Mouse (Mus musculus) forebrain, embryonic 12.5 days (tissue): ENCODE data around the gene Cwc22. TPM values are rescaled to one million over a fixed set of nuclear protein-coding genes. Genes with fewer than 3 reads are reported as not detected.

ENCODE experiments used
- ATAC-seq: fragments of 200-750 bp; cut with Nextera tagmentation; 2 replicates; pipeline ENCODE4 v1.8.0; 2017; ENCODE audit warnings: moderate TSS enrichment; ENCODE audit not compliant: low FRiP score
- H3K27ac ChIP-seq: fragments of 300-500 bp; sonication (generic); 2 replicates; pipeline ENCODE4 v1.5.1; 2016; ENCODE audit warnings: mild to moderate bottlenecking
- H3K27me3 ChIP-seq: fragments of 300-500 bp; sonication (generic); 2 replicates; pipeline ENCODE4 v1.6.1; 2016; ENCODE audit warnings: mild to moderate bottlenecking
- H3K36me3 ChIP-seq: fragments of 300-500 bp; sonication (generic); replicated peaks from 2 replicates; pipeline ENCODE4 v1.6.1; 2016; ENCODE audit warnings: mild to moderate bottlenecking
- H3K4me1 ChIP-seq: fragments of 300-500 bp; sonication (generic); 2 replicates; pipeline ENCODE4 v1.6.1; 2016
- H3K4me2 ChIP-seq: fragments of 300-500 bp; sonication (generic); 2 replicates; pipeline ENCODE4 v1.6.1; 2016; ENCODE audit warnings: mild to moderate bottlenecking, moderate library complexity
- H3K4me3 ChIP-seq: fragments of 300-500 bp; sonication (generic); replicated peaks from 2 replicates; pipeline ENCODE4 v1.5.1; 2016; ENCODE audit warnings: mild to moderate bottlenecking
- H3K9ac ChIP-seq: fragments of 300-500 bp; sonication (generic); 2 replicates; pipeline ENCODE4 v1.6.1; 2016; ENCODE audit warnings: mild to moderate bottlenecking
- H3K9me3 ChIP-seq: fragments of 300-500 bp; sonication (generic); 2 replicates; pipeline ENCODE4 v1.6.1; 2016
- WGBS: fragments of 180-500 bp; shearing (Covaris S2); methylation state at CpG from one replicate; pipeline ENCODE4 v1.1.7; 2016; 5-methylcytosine and 5-hydroxymethylcytosine counted together
- polyA plus RNA-seq: library from polyadenylated mRNA; unstranded; fragments of >200 nt; fragmentation: Nextera tagmentation; extraction: Ambion mirVana; gene quantifications from 2 replicates; pipeline ENCODE4 v1.2.1, GENCODE M21; 2016

The Cwc22 gene
- polyA plus RNA-seq, 1 experiment from 2014 or later, result 37.3 TPM

DNA sequence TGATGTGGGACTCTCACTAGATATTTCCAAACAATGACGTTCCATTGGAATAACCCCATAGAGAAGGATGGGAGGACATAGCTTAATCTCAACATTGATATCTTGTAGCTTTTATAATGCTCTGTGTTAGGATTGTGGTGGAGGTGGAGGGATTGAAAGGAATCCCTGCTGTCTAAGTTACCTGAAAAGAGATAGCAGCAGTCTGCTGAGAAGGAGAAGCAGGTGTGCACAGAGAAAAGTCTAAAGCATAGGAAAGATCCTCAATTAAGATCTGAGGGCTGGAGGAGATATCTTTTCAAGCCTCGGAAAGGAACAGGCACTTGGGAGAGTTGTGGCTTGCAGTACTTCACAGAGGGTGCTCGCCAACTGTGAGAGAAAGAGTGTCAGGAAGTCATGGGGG lies 32.1 kb upstream of the Cwc22 start:
- ATAC-seq, result no peak
- no peak overlapping the region for H3K4me3 ChIP-seq
- WGBS, result 89% methylated on average over 3 of the region's 3 CpGs
- no peak overlapping the region for H3K4me2 ChIP-seq
- no peak overlapping the region for H3K9ac ChIP-seq
- H3K4me1 ChIP-seq, result no peaks in the 10 kb centered on the region
- H3K27me3 ChIP-seq, result no peaks in the 10 kb centered on the region
- no peaks in the 10 kb centered on the region for H3K9me3 ChIP-seq
- no peaks in the 10 kb centered on the region for H3K36me3 ChIP-seq
- no peak overlapping the region for H3K27ac ChIP-seq

DNA sequence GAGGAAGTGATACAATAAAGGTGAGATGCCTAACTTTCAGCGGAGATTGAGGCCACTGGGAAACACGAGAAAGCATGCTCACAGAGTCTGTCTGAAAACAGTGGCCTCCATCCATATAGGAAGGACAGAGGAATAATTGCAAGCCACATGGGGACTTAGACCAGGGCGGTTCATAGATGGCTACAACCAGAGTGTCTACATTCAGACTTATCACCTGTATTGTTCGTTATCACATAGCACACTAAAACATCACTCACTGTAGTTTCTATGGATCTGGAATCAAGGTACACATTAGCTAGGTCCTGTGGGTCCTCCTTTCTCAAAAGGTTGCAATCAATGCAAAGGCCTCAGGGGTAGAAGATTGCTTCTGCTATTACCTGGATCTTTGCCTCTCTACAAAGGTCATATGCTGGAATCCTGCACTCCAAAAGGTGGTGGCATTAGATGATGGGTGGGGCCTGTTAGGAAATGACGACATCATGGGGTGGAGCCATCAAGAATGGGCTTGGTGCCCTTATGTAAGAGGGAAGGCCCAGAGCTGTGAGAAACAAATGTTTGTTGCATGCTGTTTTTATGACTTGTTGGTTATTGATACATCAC lies 30.2 kb upstream of the Cwc22 start:
- no peak for ATAC-seq
- no peaks in the 10 kb centered on the region for H3K27me3 ChIP-seq
- no peak overlapping the region for H3K4me3 ChIP-seq
- H3K4me2 ChIP-seq, result no peak overlapping the region
- H3K9me3 ChIP-seq, result no peaks in the 10 kb centered on the region
- 90% methylated on average over 5 of the region's 5 CpGs for WGBS
- no peak overlapping the region for H3K9ac ChIP-seq
- no peaks in the 10 kb centered on the region for H3K4me1 ChIP-seq
- H3K27ac ChIP-seq, result no peak overlapping the region
- H3K36me3 ChIP-seq, result no peaks in the 10 kb centered on the region

DNA sequence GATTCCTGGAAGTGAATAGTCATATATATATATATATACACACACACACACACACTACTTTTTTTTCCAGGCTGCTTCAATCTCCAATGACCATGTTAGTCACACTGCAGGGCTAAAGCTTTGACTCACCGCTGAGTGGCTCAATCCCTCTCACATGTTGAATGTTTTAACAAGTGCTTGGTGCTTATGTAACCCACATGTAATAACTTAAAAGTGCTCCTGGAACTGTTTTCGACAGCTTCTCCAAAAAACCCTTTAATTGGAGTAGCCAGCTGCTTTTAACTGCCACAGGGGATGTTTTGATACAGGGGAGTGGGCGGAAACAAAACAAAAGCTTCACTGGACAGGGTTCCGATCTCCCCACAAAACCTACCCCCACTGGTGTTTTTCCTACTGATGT lies 29.4 kb upstream of the Cwc22 start:
- H3K36me3 ChIP-seq, result no peaks in the 10 kb centered on the region
- H3K27me3 ChIP-seq, result no peaks in the 10 kb centered on the region
- H3K4me1 ChIP-seq, result no peaks in the 10 kb centered on the region
- WGBS, result 62% methylated on average over 4 of the region's 4 CpGs
- no peak overlapping the region for H3K27ac ChIP-seq
- no peak overlapping the region for H3K4me3 ChIP-seq
- ATAC-seq, result no peak
- no peak overlapping the region for H3K9ac ChIP-seq
- H3K9me3 ChIP-seq, result no peaks in the 10 kb centered on the region
- H3K4me2 ChIP-seq, result no peak overlapping the region

DNA sequence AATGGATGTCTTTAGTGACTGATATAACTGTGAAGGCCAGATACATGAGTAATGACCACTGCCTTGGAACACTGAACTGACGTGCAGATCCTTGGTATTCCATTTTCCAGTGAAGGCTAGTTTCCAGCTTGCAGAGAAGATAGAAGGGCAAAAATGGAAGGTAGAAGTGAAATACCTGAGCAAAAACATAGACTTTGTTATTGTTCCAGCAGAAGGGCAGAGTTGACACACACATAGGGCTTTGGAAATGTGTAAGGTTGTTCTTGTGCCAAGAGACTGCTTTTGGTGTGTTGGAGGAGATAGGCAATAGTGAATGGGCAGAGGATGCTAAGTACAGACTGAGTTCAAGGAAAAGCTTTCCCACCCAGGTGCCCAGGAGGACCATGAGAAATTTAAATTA lies 28.8 kb upstream of the Cwc22 start:
- Histone ChIP-seq H3K4me1 (no peaks in the 10 kb centered on the region), H3K9me3 (no peaks in the 10 kb centered on the region), H3K4me3 (no peak overlapping the region), H3K4me2 (no peak overlapping the region), H3K27me3 (no peaks in the 10 kb centered on the region), H3K9ac (no peak overlapping the region), H3K27ac (no peak overlapping the region), H3K36me3 (no peaks in the 10 kb centered on the region)
- 96% methylated on average over 1 of the region's 1 CpGs for WGBS
- no peak for ATAC-seq

DNA sequence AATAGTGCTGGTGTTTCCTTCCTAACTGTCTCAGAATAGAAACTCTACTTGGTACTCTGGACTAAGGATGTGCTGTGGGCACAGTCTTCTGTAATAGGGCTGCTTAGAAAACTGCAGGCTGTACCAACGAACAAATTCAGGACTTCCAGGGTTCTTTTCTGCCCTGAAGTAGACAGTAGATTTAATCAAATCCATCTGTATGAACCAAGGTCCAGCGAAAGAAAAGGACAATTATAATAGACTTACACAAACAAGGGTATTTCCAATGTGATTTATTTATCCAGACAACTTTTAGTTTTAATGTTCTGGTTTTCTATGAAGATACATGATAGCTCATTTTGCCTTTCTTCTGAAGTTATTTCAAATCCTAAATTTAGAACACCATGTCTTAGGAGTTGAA lies 28.2 kb upstream of the Cwc22 start:
- Histone ChIP-seq H3K9me3 (no peaks in the 10 kb centered on the region), H3K27me3 (no peaks in the 10 kb centered on the region), H3K4me3 (no peak overlapping the region), H3K4me1 (no peaks in the 10 kb centered on the region), H3K36me3 (no peaks in the 10 kb centered on the region), H3K27ac (no peak overlapping the region), H3K4me2 (no peak overlapping the region), H3K9ac (no peak overlapping the region)
- ATAC-seq, result no peak
- WGBS, result 71% methylated on average over 2 of the region's 2 CpGs

DNA sequence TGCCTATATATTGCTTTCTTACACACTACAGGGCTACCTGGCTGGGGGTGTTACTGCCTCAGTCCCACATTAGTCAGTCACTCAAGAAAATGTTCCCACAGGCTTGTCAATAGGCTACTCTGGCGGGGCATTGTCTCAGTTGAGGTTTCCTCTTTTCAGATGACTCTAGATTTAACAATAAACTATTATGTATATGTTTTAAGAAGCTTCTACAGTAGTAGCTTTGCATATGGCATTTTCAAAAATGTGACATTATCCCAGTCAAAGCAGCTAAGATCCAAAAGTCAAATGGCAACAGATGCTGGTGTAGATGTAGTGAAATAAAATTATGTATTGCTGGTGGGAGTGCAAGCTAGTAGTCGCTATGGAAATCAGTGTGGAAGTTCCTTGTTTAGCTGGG lies 27.1 kb upstream of the Cwc22 start:
- no peak overlapping the region for H3K4me3 ChIP-seq
- no peak overlapping the region for H3K4me2 ChIP-seq
- H3K36me3 ChIP-seq, result no peaks in the 10 kb centered on the region
- 77% methylated on average over 2 of the region's 2 CpGs for WGBS
- H3K27ac ChIP-seq, result no peak overlapping the region
- no peaks in the 10 kb centered on the region for H3K4me1 ChIP-seq
- no peaks in the 10 kb centered on the region for H3K27me3 ChIP-seq
- no peak overlapping the region for H3K9ac ChIP-seq
- H3K9me3 ChIP-seq, result no peaks in the 10 kb centered on the region
- ATAC-seq, result no peak

DNA sequence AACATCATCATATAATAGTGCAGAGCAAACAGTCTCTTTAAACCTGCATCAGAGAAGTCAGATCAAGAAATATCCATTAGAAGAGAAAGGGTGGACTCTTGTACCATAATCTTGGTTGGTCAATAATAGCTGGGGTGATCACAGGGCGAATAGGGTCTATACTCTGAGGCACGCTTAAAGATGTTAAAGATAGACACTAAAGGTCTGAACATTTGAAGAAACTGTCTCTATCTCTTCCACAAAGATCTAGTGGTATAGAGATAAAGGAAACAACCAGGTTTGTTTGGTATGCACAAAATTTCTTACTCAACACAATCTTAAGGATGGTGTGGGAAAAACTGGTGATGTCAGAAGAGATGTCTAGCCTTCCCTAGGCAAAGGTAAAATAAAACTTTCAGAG lies 26.4 kb upstream of the Cwc22 start:
- WGBS, result 95% methylated on average over 2 of the region's 2 CpGs

DNA sequence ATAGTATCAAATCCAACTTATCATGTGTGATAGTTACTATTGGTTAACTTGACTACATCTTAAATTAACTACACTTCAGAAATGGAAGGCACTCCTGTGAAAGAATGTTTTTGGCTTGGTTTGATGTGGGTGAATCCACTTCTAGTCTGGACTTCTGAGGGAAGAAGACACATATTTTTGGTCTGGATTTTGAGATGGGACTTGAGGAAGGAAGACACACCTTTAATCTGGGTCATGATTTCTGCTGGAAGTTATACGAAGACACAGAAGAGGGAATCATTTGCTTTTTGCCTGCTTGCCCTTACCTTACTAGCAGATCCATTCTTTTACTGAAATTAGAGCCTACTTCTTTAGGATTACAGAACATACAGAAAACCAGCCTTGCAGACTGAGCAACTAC lies 25.7 kb upstream of the Cwc22 start:
- ATAC-seq, result no peak

More for the DNA sequence above, 26.4 kb upstream of the Cwc22 start:
- Histone ChIP-seq H3K4me3 (no peak overlapping the region), H3K27me3 (no peaks in the 10 kb centered on the region), H3K36me3 (no peaks in the 10 kb centered on the region), H3K9ac (no peak overlapping the region), H3K27ac (no peak overlapping the region), H3K4me2 (no peak overlapping the region), H3K9me3 (no peaks in the 10 kb centered on the region), H3K4me1 (no peaks in the 10 kb centered on the region)
- no peak for ATAC-seq

DNA sequence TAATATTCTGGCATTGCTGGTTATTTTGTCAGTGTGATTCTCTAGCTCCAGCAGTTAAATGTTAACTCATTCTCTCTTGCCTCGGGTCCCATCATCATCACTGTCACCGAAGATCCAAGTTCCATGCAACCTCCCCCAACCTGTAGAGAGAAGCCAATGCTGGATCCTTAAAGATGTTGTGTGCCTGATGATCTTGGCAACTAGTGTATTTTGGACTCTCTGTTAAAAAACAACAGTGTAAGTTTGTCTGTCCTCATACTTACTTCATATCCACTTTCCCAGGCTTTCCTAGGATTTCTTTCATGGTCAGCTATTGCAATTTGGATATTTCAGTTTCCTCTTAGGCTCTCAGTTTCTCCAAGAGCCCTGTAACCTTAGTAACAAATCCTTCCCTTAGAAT lies 25.2 kb upstream of the Cwc22 start:
- no peaks in the 10 kb centered on the region for H3K36me3 ChIP-seq
- H3K27ac ChIP-seq, result no peak overlapping the region
- no peak overlapping the region for H3K9ac ChIP-seq
- no peak overlapping the region for H3K4me2 ChIP-seq
- no peak for ATAC-seq
- WGBS, result 85% methylated on average over 2 of the region's 2 CpGs
- H3K4me1 ChIP-seq, result no peaks in the 10 kb centered on the region
- no peaks in the 10 kb centered on the region for H3K9me3 ChIP-seq
- H3K27me3 ChIP-seq, result no peaks in the 10 kb centered on the region
- H3K4me3 ChIP-seq, result no peak overlapping the region

More for the DNA sequence above, 25.7 kb upstream of the Cwc22 start:
- Histone ChIP-seq H3K4me3 (no peak overlapping the region), H3K4me1 (no peaks in the 10 kb centered on the region), H3K9me3 (no peaks in the 10 kb centered on the region), H3K36me3 (no peaks in the 10 kb centered on the region), H3K4me2 (no peak overlapping the region), H3K27me3 (no peaks in the 10 kb centered on the region), H3K27ac (no peak overlapping the region), H3K9ac (no peak overlapping the region)
- WGBS, result 91% methylated on average over 1 of the region's 1 CpGs

DNA sequence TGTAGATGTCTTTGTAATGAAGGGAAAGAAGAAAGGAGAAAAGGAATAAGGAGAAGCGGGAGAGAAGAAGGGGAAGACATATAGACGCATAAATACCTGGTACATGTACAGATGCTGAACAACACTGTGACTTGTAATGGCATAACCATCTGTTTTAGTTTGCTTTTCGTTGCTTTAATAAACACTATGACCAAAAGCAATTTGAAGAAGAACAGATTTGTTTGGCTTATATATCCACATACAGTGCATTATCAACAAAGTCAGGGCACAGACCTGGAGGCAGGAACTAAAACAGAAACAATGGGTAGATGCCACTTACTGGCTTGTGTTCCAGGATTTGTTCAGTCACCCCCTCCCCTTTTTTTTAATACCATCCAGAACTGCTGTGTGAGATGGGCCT lies 24.4 kb upstream of the Cwc22 start:
- H3K9me3 ChIP-seq, result no peaks in the 10 kb centered on the region
- WGBS, result 81% methylated on average over 3 of the region's 3 CpGs
- H3K4me2 ChIP-seq, result no peak overlapping the region
- H3K36me3 ChIP-seq, result no peaks in the 10 kb centered on the region
- no peaks in the 10 kb centered on the region for H3K27me3 ChIP-seq
- H3K4me3 ChIP-seq, result no peak overlapping the region
- no peak for ATAC-seq
- no peak overlapping the region for H3K9ac ChIP-seq
- H3K4me1 ChIP-seq, result no peaks in the 10 kb centered on the region
- H3K27ac ChIP-seq, result no peak overlapping the region

DNA sequence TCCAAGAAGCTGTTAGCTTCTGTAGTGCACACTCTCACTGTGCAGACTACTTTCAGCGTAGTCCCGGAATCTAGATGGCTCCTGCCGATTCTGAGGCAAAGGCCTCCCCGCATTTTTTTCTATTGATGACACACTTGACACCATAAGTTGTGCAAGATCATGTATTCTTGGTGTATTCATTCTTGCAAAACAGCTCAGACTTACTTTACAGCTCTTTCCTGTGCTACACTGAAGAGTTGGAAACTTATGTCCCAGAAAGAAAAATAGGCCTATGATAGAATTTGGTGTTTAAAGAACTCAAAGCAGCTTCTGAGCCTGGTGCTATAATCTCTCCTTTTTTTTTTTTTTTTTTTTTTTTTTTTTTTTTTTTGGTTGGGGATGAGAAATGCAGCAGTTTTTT lies 23.8 kb upstream of the Cwc22 start:
- no peak overlapping the region for H3K27ac ChIP-seq
- no peak for ATAC-seq
- 96% methylated on average over 4 of the region's 4 CpGs for WGBS

DNA sequence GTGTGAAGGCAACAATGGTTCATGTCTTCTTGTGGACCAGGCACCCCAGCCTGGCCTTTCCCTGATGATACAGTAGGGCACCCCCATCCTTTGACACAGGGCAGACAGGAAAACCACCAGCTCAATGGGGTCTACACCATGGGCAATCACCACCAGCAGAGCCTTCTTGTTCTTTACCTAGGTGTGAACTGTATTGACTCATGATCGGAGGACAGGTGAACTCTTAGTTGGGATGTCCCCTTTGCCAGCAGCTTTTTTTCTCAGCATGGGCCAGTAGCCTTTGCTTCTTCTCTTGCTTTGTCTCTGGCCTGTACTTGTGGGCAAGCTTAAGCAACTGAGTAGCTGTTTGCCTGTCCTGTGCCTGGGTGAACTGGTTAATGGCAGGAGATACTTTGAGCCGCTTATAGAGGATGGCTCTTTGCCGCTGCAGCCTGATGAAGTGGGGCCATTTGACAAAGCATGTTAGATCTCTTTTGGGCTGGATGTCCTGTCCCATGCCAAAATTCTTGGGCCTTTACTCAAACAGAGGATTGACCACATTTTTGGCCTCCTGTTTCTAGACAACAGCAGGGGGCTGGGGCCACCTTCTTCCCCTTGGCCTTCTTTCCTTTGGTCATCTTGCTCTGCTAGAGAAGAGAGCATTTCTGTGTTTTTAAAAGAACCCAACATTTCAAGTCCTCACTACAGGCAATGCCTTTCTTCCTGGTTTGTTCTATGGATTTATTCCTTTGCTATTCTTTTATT lies 16.4 kb upstream of the Cwc22 start:
- Histone ChIP-seq H3K27ac (no peak overlapping the region), H3K4me1 (no peaks in the 10 kb centered on the region), H3K4me2 (no peak overlapping the region), H3K9ac (no peak overlapping the region), H3K9me3 (no peaks in the 10 kb centered on the region), H3K4me3 (no peak overlapping the region), H3K36me3 (no peaks in the 10 kb centered on the region), H3K27me3 (no peaks in the 10 kb centered on the region)
- ATAC-seq, result no peak
- 97% methylated on average over 3 of the region's 3 CpGs for WGBS

More for the DNA sequence above, 23.8 kb upstream of the Cwc22 start:
- H3K9ac ChIP-seq, result no peak overlapping the region
- H3K36me3 ChIP-seq, result no peaks in the 10 kb centered on the region
- no peak overlapping the region for H3K4me3 ChIP-seq
- no peak overlapping the region for H3K4me2 ChIP-seq
- no peaks in the 10 kb centered on the region for H3K9me3 ChIP-seq
- H3K27me3 ChIP-seq, result no peaks in the 10 kb centered on the region
- no peaks in the 10 kb centered on the region for H3K4me1 ChIP-seq

DNA sequence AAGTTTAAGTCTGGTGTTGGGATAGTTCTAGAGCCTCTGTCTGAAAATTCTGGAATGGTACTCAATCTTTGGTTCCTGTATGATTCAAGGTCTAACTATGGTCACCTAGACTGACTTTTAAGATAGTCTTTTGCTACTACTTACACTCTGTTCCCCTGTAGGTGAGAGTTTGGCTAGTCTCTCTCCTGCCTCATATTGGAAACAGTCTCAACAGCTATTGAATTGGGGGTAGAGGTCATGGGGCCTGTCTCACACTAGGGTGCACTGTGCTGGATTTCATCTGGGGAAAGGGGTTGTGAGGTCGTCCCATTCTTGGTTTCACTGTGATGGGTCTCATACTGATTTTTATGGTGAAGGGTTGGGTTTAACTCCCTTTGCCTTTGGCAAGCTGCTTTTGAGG lies 15.1 kb upstream of the Cwc22 start:
- no peaks in the 10 kb centered on the region for H3K27me3 ChIP-seq
- no peaks in the 10 kb centered on the region for H3K9me3 ChIP-seq
- no peak overlapping the region for H3K4me2 ChIP-seq
- ATAC-seq, result no peak
- 68% methylated on average over 1 of the region's 1 CpGs for WGBS
- no peak overlapping the region for H3K9ac ChIP-seq
- H3K27ac ChIP-seq, result no peak overlapping the region
- no peaks in the 10 kb centered on the region for H3K4me1 ChIP-seq
- no peaks in the 10 kb centered on the region for H3K36me3 ChIP-seq
- H3K4me3 ChIP-seq, result no peak overlapping the region
